Mouse (Mus musculus) olfactory bulb, adult 2 months (tissue): Measurements from ENCODE around the gene Slc35c1.

Experiments used
- CTCF ChIP-seq: fragments of 200-500 bp; IDR thresholded peaks from 2 replicates; pipeline ENCODE4 v1.5.1; 2012; ENCODE audit warnings: low read depth, mild to moderate bottlenecking, low read length, moderate library complexity; ENCODE audit not compliant: insufficient read depth
- POLR2A ChIP-seq: fragments of 200-500 bp; IDR thresholded peaks from 2 replicates; pipeline ENCODE4 v1.6.1; 2012; ENCODE audit warnings: mild to moderate bottlenecking, low read depth, low read length, moderate library complexity; ENCODE audit not compliant: insufficient read depth

GRCm38 (mm10) chr2:92442419-92443001, 17.8 kb downstream of the Slc35c1 start:
- TF ChIP-seq CTCF, result no peak
- no peak for TF ChIP-seq POLR2A
